Mouse (Mus musculus) spleen, adult 18-20 months (tissue): Measurements from ENCODE around the gene Rad51c.
A peak's percentile ranks its signal among the peaks of the same experiment; 100 is the strongest.
"Not testable (repeated sequence)": the region's sequence is repeated elsewhere in the genome, so short reads cannot be mapped to it uniquely, and the experiment has no call there.

ENCODE experiments used
- DNase-seq, 2 experiments: peaks; one replicate each; pipeline ENCODE4 v3.0.0; 2022; ENCODE audit warnings: mixed read lengths in 2 of 2

The Rad51c gene

GRCm38 (mm10) chr11:87432447-87432846 is 27.7 kb upstream of the Rad51c start:
- no peak for DNase-seq

GRCm38 (mm10) chr11:87431813-87432212 is 27.1 kb upstream of the Rad51c start:
- DNase-seq: not testable (repeated sequence)

GRCm38 (mm10) chr11:87430374-87430773 is 25.6 kb upstream of the Rad51c start:
- no peak for DNase-seq

GRCm38 (mm10) chr11:87429363-87429762 is 24.6 kb upstream of the Rad51c start:
- no peak for DNase-seq

GRCm38 (mm10) chr11:87428051-87428673 is 23.4 kb upstream of the Rad51c start:
- DNase-seq: no peak

- DNase-seq: no peak
These were observed 22.7 kb upstream of the Rad51c start for GRCm38 (mm10) chr11:87427273-87428050.

- peak; percentile 64 to 80 for DNase-seq
These were observed 21.9 kb upstream of the Rad51c start for GRCm38 (mm10) chr11:87426450-87427250.

GRCm38 (mm10) chr11:87426121-87426449 is 21.3 kb upstream of the Rad51c start:
- no peak for DNase-seq

- DNase-seq: no peak
These were observed 19.0 kb upstream of the Rad51c start for GRCm38 (mm10) chr11:87423551-87424325.

GRCm38 (mm10) chr11:87422511-87423340 is 18.0 kb upstream of the Rad51c start:
- DNase-seq: peak; percentile 67 to 71

- DNase-seq: no peak
These were observed 17.0 kb upstream of the Rad51c start for GRCm38 (mm10) chr11:87421760-87422201.

GRCm38 (mm10) chr11:87420861-87421260 is 16.1 kb upstream of the Rad51c start:
- no peak for DNase-seq

GRCm38 (mm10) chr11:87416120-87416519 is 11.4 kb upstream of the Rad51c start:
- DNase-seq: no peak

GRCm38 (mm10) chr11:87413412-87413811 is 8.7 kb upstream of the Rad51c start:
- DNase-seq: not testable (repeated sequence)

- DNase-seq: peak; percentile 96 to 99
These were observed 472 bp downstream of the Rad51c start for GRCm38 (mm10) chr11:87404111-87404853.

- no peak for DNase-seq
These were observed 6.4 kb downstream of the Rad51c start for GRCm38 (mm10) chr11:87398402-87398801.

- peak in 1 of 2 experiments; percentile 16 for DNase-seq
These were observed 10.9 kb downstream of the Rad51c start for GRCm38 (mm10) chr11:87393855-87394254.

- no peak for DNase-seq
These were observed 19.1 kb downstream of the Rad51c start for GRCm38 (mm10) chr11:87385676-87386075.

GRCm38 (mm10) chr11:87384551-87384950 is 20.2 kb downstream of the Rad51c start:
- DNase-seq: no peak

- DNase-seq: no peak
These were observed 36.7 kb downstream of the Rad51c start for GRCm38 (mm10) chr11:87367865-87368580.
